Mouse (Mus musculus) bone marrow, adult 2 months (tissue): Measurements from ENCODE around the gene 1700074P13Rik. TPM values are rescaled to one million over a fixed set of nuclear protein-coding genes. Genes with fewer than 3 reads are reported as not detected.
"Not testable (repeated sequence)": the region's sequence is repeated elsewhere in the genome, so short reads cannot be mapped to it uniquely, and the experiment has no call there.

Source experiments
- H3K27ac ChIP-seq: fragments of 200-500 bp; 2 replicates; pipeline ENCODE4 v1.5.1; 2012; ENCODE audit warnings: low read depth, mild to moderate bottlenecking, control low read depth, inconsistent platforms, low read length; ENCODE audit not compliant: control insufficient read depth, poor library complexity, insufficient read depth
- H3K4me1 ChIP-seq: fragments of 200-500 bp; 2 replicates; pipeline ENCODE4 v1.6.1; 2011; ENCODE audit warnings: low read length; ENCODE audit not compliant: control insufficient read depth, insufficient read depth
- H3K4me3 ChIP-seq: fragments of 200-500 bp; replicated peaks from 2 replicates; pipeline ENCODE3; 2011; ENCODE audit warnings: mild to moderate bottlenecking, low read depth, low read length, control low read depth; ENCODE audit not compliant: control insufficient read depth
- CTCF ChIP-seq: fragments of 200-500 bp; IDR thresholded peaks from 2 replicates; pipeline ENCODE4 v1.5.1; 2011; ENCODE audit warnings: low read length, control low read depth; ENCODE audit not compliant: control insufficient read depth, insufficient read depth
- POLR2A ChIP-seq: fragments of 200-500 bp; IDR thresholded peaks from 2 replicates; pipeline ENCODE4 v1.6.1; 2011; ENCODE audit warnings: low read depth, mild to moderate bottlenecking, control low read depth, low read length, borderline replicate concordance; ENCODE audit not compliant: control insufficient read depth
- WGBS: fragments of 180-500 bp; shearing (Covaris S2); methylation state at CpG from one replicate; pipeline ENCODE4 v1.1.7; 2018; 5-methylcytosine and 5-hydroxymethylcytosine counted together
- polyA plus RNA-seq: library from polyadenylated mRNA; stranded (reverse); fragments of >200 nt; gene quantifications from 2 replicates; pipeline ENCODE4 v1.2.4, GENCODE M21; 2011; ENCODE audit warnings: low replicate concordance; ENCODE audit not compliant: missing spikeins, insufficient read depth, insufficient read length

The 1700074P13Rik gene
- polyA plus RNA-seq: not detected in 2 replicates

DNA sequence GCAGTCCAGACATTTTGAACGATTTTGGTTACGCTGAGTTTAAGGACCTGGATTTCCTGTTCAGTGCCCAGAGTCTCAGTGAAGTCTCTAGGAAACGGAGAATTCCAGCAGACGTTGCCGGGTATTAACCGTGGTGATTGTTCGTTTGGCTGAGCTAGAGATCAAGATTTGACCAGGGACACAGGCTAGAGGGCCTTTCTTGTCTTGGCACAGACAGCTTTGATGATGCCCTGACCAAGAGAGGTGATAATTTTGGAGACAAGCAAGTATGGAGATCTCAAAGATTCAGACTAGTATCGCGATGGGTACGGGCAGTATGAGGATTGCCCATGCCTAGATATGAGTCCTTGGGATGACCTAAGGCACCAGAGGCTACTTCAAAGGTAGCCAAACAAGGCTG, at the start of gene 1700074P13Rik:
Gene 1700074P13Rik, minus strand, starts transcription at position 101 of the 400 bp plus-strand sequence.
- 88% methylated on average over 10 of the region's 10 CpGs for WGBS
- Histone ChIP-seq H3K4me3 (no peak within 1 kb of the TSS), H3K27ac (no peak within 1 kb of the TSS), H3K4me1 (no peaks in the 10 kb centered on the region)
- TF ChIP-seq POLR2A (no peak), CTCF (no peak)

DNA sequence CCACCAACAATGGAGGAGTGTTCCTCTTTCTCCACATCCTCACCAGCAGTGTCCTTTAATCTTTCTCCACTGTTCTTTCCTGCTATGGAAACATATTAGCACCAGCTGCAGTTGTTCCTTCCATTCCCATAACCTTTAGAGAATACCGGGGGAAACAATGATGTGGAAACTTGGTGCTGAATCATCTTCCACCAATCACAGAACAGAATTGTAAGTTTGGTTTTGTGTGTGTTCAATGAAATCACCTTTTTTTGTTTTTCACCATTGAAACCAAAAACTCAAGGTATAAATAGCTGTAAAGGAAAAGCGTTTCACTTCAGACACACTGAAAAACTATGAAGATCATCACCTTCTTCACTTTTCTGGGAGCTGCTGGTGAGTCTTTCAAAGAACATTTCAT, 24.1 kb upstream of the 1700074P13Rik start, which contains the start of gene 1810009J06Rik:
Gene 1810009J06Rik, plus strand, starts transcription at position 301 of the 400 bp plus-strand sequence.
- 94% methylated on average over 2 of the region's 2 CpGs for WGBS
- not testable (repeated sequence) for H3K4me1 ChIP-seq, H3K27ac ChIP-seq, H3K4me3 ChIP-seq

DNA sequence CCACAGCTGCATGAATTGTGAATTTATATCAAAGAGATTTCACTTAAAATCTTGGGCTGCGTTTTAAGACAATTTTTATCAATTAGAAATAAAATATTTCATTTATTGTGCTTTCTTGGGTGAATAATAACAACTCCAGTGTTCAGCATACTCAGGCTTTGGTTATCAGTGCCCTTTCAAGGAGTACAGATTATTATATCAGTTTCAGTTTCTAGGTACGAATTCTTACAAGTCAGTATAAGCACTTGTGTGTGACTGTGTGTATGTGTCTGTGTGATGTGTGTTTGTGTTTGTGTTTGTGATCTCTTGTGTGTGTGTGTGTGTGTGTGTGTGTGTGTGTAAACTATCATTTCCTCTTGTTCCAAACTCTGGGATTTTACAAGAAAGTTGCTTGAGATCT, 13.4 kb upstream of the 1700074P13Rik start:
- no peak overlapping the region for H3K27ac ChIP-seq
- TF ChIP-seq CTCF: no peak
- no peak for TF ChIP-seq POLR2A
- 74% methylated on average over 2 of the region's 2 CpGs for WGBS
- no peak overlapping the region for H3K4me3 ChIP-seq
- H3K4me1 ChIP-seq: no peaks in the 10 kb centered on the region

DNA sequence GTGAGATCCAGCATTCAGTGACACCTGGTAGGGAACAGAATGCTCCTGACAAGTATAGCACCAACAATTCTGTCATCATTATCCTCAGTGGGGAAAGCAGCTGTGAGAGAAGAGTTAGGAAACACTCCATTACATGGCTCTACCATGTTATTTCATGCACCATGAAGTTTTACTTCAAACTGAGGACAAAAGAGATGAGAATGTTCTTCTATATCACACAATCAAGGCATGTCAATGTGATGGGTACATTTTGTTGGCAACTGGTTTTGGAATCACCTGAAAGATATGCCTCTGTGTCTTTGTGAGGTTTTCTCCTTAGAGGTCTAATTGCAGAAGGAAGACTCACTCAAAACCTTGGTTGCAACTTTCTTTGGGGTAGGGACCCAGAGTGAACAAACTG, 11.4 kb upstream of the 1700074P13Rik start, which contains the start of gene Gm4744:
Gene Gm4744, minus strand, starts transcription at position 101 of the 400 bp plus-strand sequence.
- TF ChIP-seq POLR2A (no peak), CTCF (no peak)
- no peak within 1 kb of the TSS for H3K27ac ChIP-seq

DNA sequence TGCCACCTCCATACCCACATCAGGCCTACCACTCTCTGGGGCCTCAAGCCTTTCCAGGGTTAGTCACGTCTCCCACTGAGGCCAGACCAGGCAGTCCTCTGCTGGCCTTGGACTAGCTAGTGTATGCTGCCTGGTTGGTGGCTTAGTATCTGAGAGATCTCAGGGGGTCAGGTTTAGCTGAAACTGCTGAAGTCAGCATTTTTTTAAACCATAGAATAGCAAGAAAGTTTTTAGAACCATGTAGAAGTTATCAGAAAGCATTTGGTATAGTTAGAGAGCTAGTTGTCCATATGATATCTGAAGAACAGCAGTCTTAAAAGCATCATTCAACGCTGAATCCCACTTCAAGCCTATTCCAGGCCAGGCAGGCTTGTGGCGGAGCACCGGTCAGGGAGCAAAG, 20.4 kb downstream of the 1700074P13Rik start:
- H3K27ac ChIP-seq: no peak overlapping the region
- TF ChIP-seq CTCF (no peak), POLR2A (no peak)
- 80% methylated on average over 4 of the region's 4 CpGs for WGBS
- no peaks in the 10 kb centered on the region for H3K4me1 ChIP-seq
- no peak overlapping the region for H3K4me3 ChIP-seq

More for the DNA sequence above, 11.4 kb upstream of the 1700074P13Rik start, which contains the start of gene Gm4744:
- Histone ChIP-seq H3K4me1 (no peaks in the 10 kb centered on the region), H3K4me3 (no peak within 1 kb of the TSS)

DNA sequence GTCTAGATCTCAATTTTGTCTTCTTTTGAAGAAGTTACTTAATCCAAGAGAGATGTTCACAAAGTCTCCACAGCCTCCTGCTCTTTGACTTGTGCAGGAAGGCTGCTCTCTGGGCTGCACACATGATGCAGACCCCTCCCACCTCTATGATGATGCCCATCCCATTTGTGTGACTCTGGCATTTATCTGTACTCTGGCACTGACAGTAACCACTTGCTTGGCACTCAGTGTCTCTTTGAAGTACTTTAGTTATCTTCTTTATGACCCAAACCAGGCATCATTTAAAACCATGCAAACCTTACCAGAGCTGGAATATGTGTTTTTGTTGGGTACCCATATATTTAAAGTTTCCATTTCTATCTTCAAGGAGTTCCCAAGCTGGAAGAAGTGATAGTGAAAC, 40.1 kb downstream of the 1700074P13Rik start, which contains the start of gene Prss58:
Gene Prss58, minus strand, starts transcription at position 101 of the 400 bp plus-strand sequence.
- no peaks in the 10 kb centered on the region; the same call in 1 of the 2 replicates for H3K4me1 ChIP-seq
- H3K4me3 ChIP-seq: no peak within 1 kb of the TSS
- TF ChIP-seq POLR2A: no peak
- TF ChIP-seq CTCF: no peak
- no peak within 1 kb of the TSS for H3K27ac ChIP-seq

- H3K4me3 ChIP-seq: no peak overlapping the region
- H3K4me1 ChIP-seq: peaks cover 1% of the 10 kb centered on the region; the same call in 1 of the 2 replicates
- no peak for TF ChIP-seq CTCF
- no peak for TF ChIP-seq POLR2A
- 73% methylated on average over 1 of the region's 1 CpGs for WGBS
- H3K27ac ChIP-seq: no peak overlapping the region
These were observed 45.6 kb downstream of the 1700074P13Rik start for GRCm38 (mm10) chr6:40894716-40895115.

- TF ChIP-seq POLR2A (no peak), CTCF (peak; percentile 57)
- Histone ChIP-seq H3K27ac (no peak overlapping the region), H3K4me3 (no peak overlapping the region), H3K4me1 (peaks cover 1% of the 10 kb centered on the region; the same call in 1 of the 2 replicates)
- WGBS: 29% methylated on average over 7 of the region's 7 CpGs
These were observed 46.8 kb downstream of the 1700074P13Rik start for GRCm38 (mm10) chr6:40893577-40893976.

GRCm38 (mm10) chr6:40891754-40892153, 48.6 kb downstream of the 1700074P13Rik start:
- Histone ChIP-seq H3K4me3 (peak overlapping the region; percentile 46), H3K27ac (peak overlapping the region; percentile 87), H3K4me1 (peaks cover 1% of the 10 kb centered on the region; the same call in 1 of the 2 replicates)
- TF ChIP-seq POLR2A: no peak
- no peak for TF ChIP-seq CTCF
- 0% methylated on average over 4 of the region's 4 CpGs for WGBS
